Mouse (Mus musculus) liver, adult 2 months (tissue): Measurements from ENCODE around the gene Wdr19. TPM values are rescaled to one million over a fixed set of nuclear protein-coding genes. Genes with fewer than 3 reads are reported as not detected.
A peak's percentile ranks its signal among the peaks of the same experiment; 100 is the strongest.

Experiments
- DNase-seq: peaks from one replicate; pipeline ENCODE4 v3.0.0-alpha.2; 2011; ENCODE audit warnings: low read depth, low spot score; ENCODE audit errors: extremely low read depth
- H3K27ac ChIP-seq: fragments of 200-500 bp; replicated peaks from 2 replicates; pipeline ENCODE4 v1.5.1; 2012; ENCODE audit warnings: low read depth, mild to moderate bottlenecking, control low read depth, inconsistent platforms, low read length; ENCODE audit not compliant: insufficient read depth
- H3K27me3 ChIP-seq: fragments of 200-500 bp; 2 replicates; pipeline ENCODE4 v1.6.1; 2012; ENCODE audit warnings: mild to moderate bottlenecking, moderate library complexity, low read length, inconsistent platforms; ENCODE audit not compliant: control insufficient read depth, insufficient read depth
- H3K36me3 ChIP-seq: fragments of 200-500 bp; 2 replicates; pipeline ENCODE4 v1.6.1; 2012; ENCODE audit warnings: low read length, inconsistent platforms; ENCODE audit not compliant: control insufficient read depth, insufficient read depth
- H3K4me1 ChIP-seq: fragments of 200-500 bp; 2 replicates; pipeline ENCODE4 v1.6.1; 2011; ENCODE audit warnings: low read length; ENCODE audit not compliant: control insufficient read depth, insufficient read depth
- H3K4me3 ChIP-seq: fragments of 200-500 bp; 2 replicates; pipeline ENCODE4 v1.5.1; 2011; ENCODE audit warnings: low read depth, mild to moderate bottlenecking, control low read depth, low read length, moderate library complexity; ENCODE audit not compliant: insufficient read depth
- H3K79me2 ChIP-seq: fragments of 200-500 bp; 2 replicates; pipeline ENCODE4 v1.6.1; 2012; ENCODE audit warnings: inconsistent platforms, mild to moderate bottlenecking, low read length, moderate library complexity; ENCODE audit not compliant: control insufficient read depth, insufficient read depth
- H3K9ac ChIP-seq: fragments of 200-500 bp; 2 replicates; pipeline ENCODE4 v1.6.1; 2012; ENCODE audit warnings: low read depth, mild to moderate bottlenecking, control low read depth, inconsistent platforms, low read length
- CTCF ChIP-seq: fragments of 200-500 bp; IDR thresholded peaks from 2 replicates; pipeline ENCODE4 v1.5.1; 2011; ENCODE audit warnings: low read depth, low read length, control low read depth
- POLR2A ChIP-seq: fragments of 200-500 bp; IDR thresholded peaks from 2 replicates; pipeline ENCODE4 v1.6.1; 2011; ENCODE audit warnings: low read length, control low read depth; ENCODE audit not compliant: insufficient read depth; ENCODE audit errors: extremely low read depth
- WGBS: fragments of 180-500 bp; shearing (Covaris S2); methylation state at CpG from one replicate; pipeline ENCODE4 v1.1.7; 2018; 5-methylcytosine and 5-hydroxymethylcytosine counted together
- polyA plus RNA-seq: library from polyadenylated mRNA; depleted of rRNA; stranded (reverse); fragments of >200 nt; gene quantifications from 2 replicates; pipeline ENCODE4 v1.2.3, GENCODE M21; 2012
- total RNA-seq: library from RNA; depleted of rRNA; stranded (reverse); fragments of >200 nt; gene quantifications from 2 replicates; pipeline ENCODE4 v1.2.3, GENCODE M21; 2014

Wdr19 gene
- total and polyA plus RNA-seq, 2 experiments = 0.57 to 2.8 TPM

- no peaks in the 10 kb centered on the region for H3K27me3 ChIP-seq
- peaks cover under 1% of the 10 kb centered on the region; the same call in 1 of the 2 replicates for H3K4me1 ChIP-seq
- TF ChIP-seq CTCF = peak; percentile 85
- TF ChIP-seq POLR2A = no peak
- no peak for DNase-seq
- no peak overlapping the region for H3K4me3 ChIP-seq
- no peak overlapping the region for H3K9ac ChIP-seq
- WGBS = 90% methylated on average over 2 of the region's 2 CpGs
- H3K27ac ChIP-seq = no peak overlapping the region
- H3K36me3 ChIP-seq = peaks cover 11% of the 10 kb centered on the region; the same call in 1 of the 2 replicates
- H3K79me2 ChIP-seq = no peaks in the 10 kb centered on the region
Measured at GRCm38 (mm10) chr5:65156853-65157252, 42.6 kb upstream of the Wdr19 start.

- Histone ChIP-seq H3K27me3 (no peaks in the 10 kb centered on the region), H3K27ac (peak overlapping the region; percentile 71), H3K9ac (no peak overlapping the region), H3K36me3 (peaks cover 15% of the 10 kb centered on the region; the same call in 1 of the 2 replicates), H3K79me2 (no peaks in the 10 kb centered on the region), H3K4me1 (no peaks in the 10 kb centered on the region; the same call in 1 of the 2 replicates), H3K4me3 (no peak overlapping the region)
- peak; percentile 34 for DNase-seq
- WGBS = 74% methylated on average over 22 of the region's 22 CpGs
- no peak for TF ChIP-seq POLR2A
- TF ChIP-seq CTCF = peak; percentile 41
Measured at GRCm38 (mm10) chr5:65157412-65158381, 41.8 kb upstream of the Wdr19 start.

- no peak for DNase-seq
Measured at GRCm38 (mm10) chr5:65158696-65159305, 40.7 kb upstream of the Wdr19 start.

GRCm38 (mm10) chr5:65163001-65163400, 36.5 kb upstream of the Wdr19 start:
- 94% methylated on average over 5 of the region's 5 CpGs for WGBS
- TF ChIP-seq POLR2A = no peak

More at GRCm38 (mm10) chr5:65158696-65159305, 40.7 kb upstream of the Wdr19 start:
- Histone ChIP-seq H3K36me3 (peaks cover 19% of the 10 kb centered on the region; the same call in 1 of the 2 replicates), H3K9ac (no peak overlapping the region), H3K27me3 (no peaks in the 10 kb centered on the region), H3K79me2 (no peaks in the 10 kb centered on the region), H3K4me1 (no peaks in the 10 kb centered on the region; the same call in 1 of the 2 replicates), H3K27ac (no peak overlapping the region), H3K4me3 (no peak overlapping the region)
- 96% methylated on average over 20 of the region's 20 CpGs for WGBS
- TF ChIP-seq CTCF (no peak), POLR2A (no peak)

GRCm38 (mm10) chr5:65163489-65164092, 35.9 kb upstream of the Wdr19 start:
- H3K27ac ChIP-seq = no peak overlapping the region
- H3K27me3 ChIP-seq = no peaks in the 10 kb centered on the region
- 96% methylated on average over 17 of the region's 17 CpGs for WGBS
- H3K4me3 ChIP-seq = no peak overlapping the region
- DNase-seq = no peak
- H3K4me1 ChIP-seq = no peaks in the 10 kb centered on the region; the same call in 1 of the 2 replicates
- TF ChIP-seq POLR2A (no peak), CTCF (no peak)
- H3K36me3 ChIP-seq = peaks cover 28% of the 10 kb centered on the region
- H3K9ac ChIP-seq = no peak overlapping the region
- H3K79me2 ChIP-seq = no peaks in the 10 kb centered on the region

More at GRCm38 (mm10) chr5:65163001-65163400, 36.5 kb upstream of the Wdr19 start:
- Histone ChIP-seq H3K4me3 (no peak overlapping the region), H3K27ac (no peak overlapping the region), H3K36me3 (peaks cover 28% of the 10 kb centered on the region), H3K9ac (no peak overlapping the region), H3K27me3 (no peaks in the 10 kb centered on the region), H3K4me1 (no peaks in the 10 kb centered on the region; the same call in 1 of the 2 replicates), H3K79me2 (no peaks in the 10 kb centered on the region)
- no peak for DNase-seq
